Mouse (Mus musculus): ENCODE measurements around the gene Tomm20l.

The Tomm20l gene

GRCm38 (mm10) chr12:71154979-71155378 lies 43.8 kb downstream of the Tomm20l start:
- DNase-seq (ENCODE audit: low spot score): no peak

GRCm38 (mm10) chr12:71157974-71158373 lies 46.7 kb downstream of the Tomm20l start:
- DNase-seq (ENCODE audit: low spot score): no peak

GRCm38 (mm10) chr12:71164410-71164809 lies 53.2 kb downstream of the Tomm20l start:
- no peak for DNase-seq (ENCODE audit: low spot score)

GRCm38 (mm10) chr12:71169911-71170310 lies 58.7 kb downstream of the Tomm20l start:
- DNase-seq (ENCODE audit: low spot score): no peak

All from yolk sac, embryonic 10.5 days (tissue).